Mouse (Mus musculus): ENCODE measurements around the gene 2010111I01Rik. TPM values are rescaled to one million over a fixed set of nuclear protein-coding genes. Genes with fewer than 3 reads are reported as not detected.

2010111I01Rik gene
- total RNA-seq, 1 experiment: 58.3 TPM

DNA sequence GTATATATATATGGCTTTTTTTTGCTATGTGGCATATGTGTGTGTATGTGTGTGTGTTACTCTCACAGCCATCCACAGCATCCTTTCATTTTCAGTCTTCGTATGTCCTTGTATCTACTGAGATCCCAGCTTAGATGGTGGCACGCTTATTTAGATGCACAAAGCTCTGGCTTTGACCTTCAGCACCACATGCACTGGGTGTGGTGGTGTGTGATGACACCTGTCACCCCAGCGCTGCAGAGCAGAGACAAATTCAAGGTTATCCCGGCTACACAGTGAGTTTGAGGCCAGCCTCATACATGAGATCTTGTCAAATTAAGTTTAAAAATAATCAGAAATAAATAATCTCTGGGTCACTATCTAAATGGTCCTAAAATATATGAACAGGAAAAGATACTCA lies 391.4 kb downstream of the 2010111I01Rik start:
- DNase-seq (ENCODE audit: low read depth, low spot score): no peak
- peak overlapping the region; percentile 38; the same call in 1 of the 2 replicates for H3K9ac ChIP-seq (ENCODE audit: insufficient read depth, low read depth, low read length, poor library complexity, severe bottlenecking)
- peaks cover 11 to 18% of the 10 kb centered on the region in 2 experiments; a peak in 3 of 4 replicates for H3K4me1 ChIP-seq (ENCODE audit: control insufficient read depth in 2 of 2, insufficient read depth in 2 of 2, low read length in 2 of 2, poor library complexity in 1 of 2)
- H3K4me3 ChIP-seq (ENCODE audit: insufficient read depth in 1 of 2, low read depth in 1 of 2, low read length in 2 of 2, poor library complexity in 1 of 2, severe bottlenecking in 1 of 2): no peak overlapping the region; a peak in 1 of 4 replicates
- no peak; the same call in 1 of the 2 replicates for TF ChIP-seq ZNF384 (IDR thresholded peaks at IDR 0.05; ENCODE audit: low read depth, low read length)
- no peak for TF ChIP-seq MAFK (IDR thresholded peaks at IDR 0.05; ENCODE audit: insufficient read depth, low read depth, low read length)
- no peak for TF ChIP-seq CHD2 (IDR thresholded peaks at IDR 0.05; ENCODE audit: low read depth, low read length)
- TF ChIP-seq HCFC1 (IDR thresholded peaks at IDR 0.05; ENCODE audit: borderline replicate concordance, insufficient read depth, low read length): no peak
- no peak for TF ChIP-seq ZC3H11A (IDR thresholded peaks at IDR 0.05; ENCODE audit: borderline replicate concordance, low read depth, low read length)
- no peaks in the 10 kb centered on the region for H3K9me3 ChIP-seq (ENCODE audit: control insufficient read depth, insufficient read depth, low read depth, low read length)
- in situ Hi-C loops (cut with MboI; ENCODE audit: low sequenced_read_pairs in 2 of 2, unreplicated experiment in 2 of 2): no loop called here
- no peaks in the 10 kb centered on the region for H3K36me3 ChIP-seq (ENCODE audit: control insufficient read depth, insufficient read depth, low read length, poor library complexity, severe bottlenecking)
- no peak overlapping the region for H3K27ac ChIP-seq (ENCODE audit: insufficient read depth, low read depth, low read length, poor library complexity, severe bottlenecking)

DNA sequence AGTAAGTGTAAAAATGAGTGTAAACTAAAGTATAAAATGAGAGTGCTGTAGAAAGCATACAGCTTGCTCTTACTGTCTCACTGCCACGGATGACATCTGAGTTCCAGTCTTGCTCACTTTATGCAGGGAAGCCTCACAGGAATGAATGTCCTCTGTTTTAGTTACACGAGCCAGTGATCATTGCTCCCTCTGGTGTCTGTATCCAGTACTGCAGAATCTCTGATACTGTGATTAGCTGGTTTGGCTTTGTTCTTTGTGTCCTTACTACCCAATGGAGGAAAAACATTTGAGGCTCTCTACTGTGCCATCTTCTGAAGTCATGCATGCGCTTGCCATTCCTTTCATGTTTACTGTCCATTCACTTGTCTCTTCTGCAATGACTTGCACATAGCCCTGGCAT lies 391.9 kb downstream of the 2010111I01Rik start:
- Histone ChIP-seq H3K27ac (ENCODE audit: insufficient read depth, low read depth, low read length, poor library complexity, severe bottlenecking) (no peak overlapping the region), H3K4me3 (ENCODE audit: insufficient read depth in 1 of 2, low read depth in 1 of 2, low read length in 2 of 2, poor library complexity in 1 of 2, severe bottlenecking in 1 of 2) (no peak overlapping the region; a peak in 1 of 4 replicates), H3K9me3 (ENCODE audit: control insufficient read depth, insufficient read depth, low read depth, low read length) (no peaks in the 10 kb centered on the region), H3K9ac (ENCODE audit: insufficient read depth, low read depth, low read length, poor library complexity, severe bottlenecking) (no peak overlapping the region), H3K4me1 (ENCODE audit: control insufficient read depth in 2 of 2, insufficient read depth in 2 of 2, low read length in 2 of 2, poor library complexity in 1 of 2) (peaks cover 8 to 17% of the 10 kb centered on the region in 2 experiments; a peak in 3 of 4 replicates), H3K36me3 (ENCODE audit: control insufficient read depth, insufficient read depth, low read length, poor library complexity, severe bottlenecking) (no peaks in the 10 kb centered on the region)
- peak; percentile 60; the same call in 1 of the 2 replicates for TF ChIP-seq ZC3H11A (IDR thresholded peaks at IDR 0.05; ENCODE audit: borderline replicate concordance, low read depth, low read length)
- no peak for TF ChIP-seq CHD2 (IDR thresholded peaks at IDR 0.05; ENCODE audit: low read depth, low read length)
- in situ Hi-C loops (cut with MboI; ENCODE audit: low sequenced_read_pairs in 2 of 2, unreplicated experiment in 2 of 2): no loop called here
- DNase-seq (ENCODE audit: low read depth, low spot score): peak; percentile 88

DNA sequence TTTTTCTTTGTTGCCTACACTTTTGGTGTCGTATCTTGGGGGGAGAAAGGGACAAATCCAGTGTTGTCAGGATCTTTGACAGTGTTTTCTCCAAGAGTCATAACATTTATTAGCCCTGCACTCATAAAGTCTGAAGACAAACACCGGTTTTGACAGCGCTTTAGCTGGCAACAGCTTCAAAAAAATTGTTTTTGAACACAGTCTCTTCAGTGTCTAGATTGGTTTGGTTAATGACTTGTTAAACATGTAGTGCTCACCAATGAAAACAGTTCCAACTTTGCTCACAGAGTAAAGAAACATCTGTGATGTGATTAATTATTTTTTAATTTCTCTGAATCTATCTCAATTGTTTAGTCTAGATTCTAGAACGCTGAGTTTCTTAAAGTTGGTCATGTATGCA lies 394.7 kb downstream of the 2010111I01Rik start:
- in situ Hi-C loops (cut with MboI; ENCODE audit: low sequenced_read_pairs in 2 of 2, unreplicated experiment in 2 of 2): no loop called here

DNA sequence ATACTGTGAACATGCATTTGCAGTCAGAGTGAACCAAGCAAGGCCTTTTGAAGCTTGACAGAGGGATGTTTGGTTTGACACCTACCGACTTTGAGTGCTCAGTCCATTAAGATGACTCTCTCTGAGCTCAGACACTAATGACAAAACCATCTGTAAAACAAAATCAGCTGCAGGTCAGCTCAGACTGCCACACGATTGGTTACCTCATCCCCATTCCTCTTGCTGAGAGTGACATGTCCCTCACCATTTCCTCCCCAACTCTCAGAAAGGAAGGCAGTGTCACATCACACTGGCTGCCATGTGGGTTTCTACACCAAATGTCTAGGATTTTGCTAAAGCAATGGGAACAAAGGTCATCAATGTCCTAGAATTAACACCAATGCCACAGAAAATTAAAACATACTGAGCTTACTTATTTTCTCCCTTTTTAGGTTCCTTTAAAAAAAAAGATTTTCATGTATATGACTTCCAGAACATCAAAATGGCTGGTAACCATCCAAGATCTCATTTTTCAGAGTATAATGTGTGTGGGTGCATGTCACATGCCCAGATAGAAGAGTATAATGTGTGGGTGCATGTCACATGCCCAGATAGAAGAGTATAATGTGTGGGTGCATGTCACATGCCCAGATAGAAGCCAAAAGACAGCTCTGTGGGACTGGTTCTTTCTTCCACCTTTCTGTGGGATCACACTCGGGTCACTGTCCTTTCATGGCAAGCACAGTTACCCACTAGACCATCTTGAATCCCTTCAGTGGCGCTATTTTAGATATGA lies 395.6 kb downstream of the 2010111I01Rik start:
- Histone ChIP-seq H3K9ac (ENCODE audit: insufficient read depth, low read depth, low read length, poor library complexity, severe bottlenecking) (no peak overlapping the region), H3K4me3 (ENCODE audit: insufficient read depth in 1 of 2, low read depth in 1 of 2, low read length in 2 of 2, poor library complexity in 1 of 2, severe bottlenecking in 1 of 2) (no peak overlapping the region), H3K4me1 (ENCODE audit: control insufficient read depth in 2 of 2, insufficient read depth in 2 of 2, low read length in 2 of 2, poor library complexity in 1 of 2) (peaks cover 2 to 4% of the 10 kb centered on the region in 2 experiments; a peak in 2 of 4 replicates), H3K27ac (ENCODE audit: insufficient read depth, low read depth, low read length, poor library complexity, severe bottlenecking) (no peak overlapping the region), H3K9me3 (ENCODE audit: control insufficient read depth, insufficient read depth, low read depth, low read length) (no peaks in the 10 kb centered on the region), H3K36me3 (ENCODE audit: control insufficient read depth, insufficient read depth, low read length, poor library complexity, severe bottlenecking) (no peaks in the 10 kb centered on the region)
- no peak for DNase-seq (ENCODE audit: low read depth, low spot score)
- TF ChIP-seq MAFK (IDR thresholded peaks at IDR 0.05; ENCODE audit: insufficient read depth, low read depth, low read length) (no peak), ZC3H11A (IDR thresholded peaks at IDR 0.05; ENCODE audit: borderline replicate concordance, low read depth, low read length) (no peak), ZNF384 (IDR thresholded peaks at IDR 0.05; ENCODE audit: low read depth, low read length) (no peak)
- in situ Hi-C loops (cut with MboI; ENCODE audit: low sequenced_read_pairs in 2 of 2, unreplicated experiment in 2 of 2): no loop called here

More for the DNA sequence above, 394.7 kb downstream of the 2010111I01Rik start:
- H3K9ac ChIP-seq (ENCODE audit: insufficient read depth, low read depth, low read length, poor library complexity, severe bottlenecking): no peak overlapping the region
- H3K9me3 ChIP-seq (ENCODE audit: control insufficient read depth, insufficient read depth, low read depth, low read length): no peaks in the 10 kb centered on the region
- H3K4me1 ChIP-seq (ENCODE audit: control insufficient read depth in 2 of 2, insufficient read depth in 2 of 2, low read length in 2 of 2, poor library complexity in 1 of 2): peaks cover 2 to 10% of the 10 kb centered on the region in 2 experiments; a peak in 3 of 4 replicates
- no peak overlapping the region for H3K27ac ChIP-seq (ENCODE audit: insufficient read depth, low read depth, low read length, poor library complexity, severe bottlenecking)
- H3K4me3 ChIP-seq (ENCODE audit: insufficient read depth in 1 of 2, low read depth in 1 of 2, low read length in 2 of 2, poor library complexity in 1 of 2, severe bottlenecking in 1 of 2): no peak overlapping the region
- TF ChIP-seq CHD2 (IDR thresholded peaks at IDR 0.05; ENCODE audit: low read depth, low read length) (no peak), HCFC1 (IDR thresholded peaks at IDR 0.05; ENCODE audit: borderline replicate concordance, insufficient read depth, low read length) (no peak), MAFK (IDR thresholded peaks at IDR 0.05; ENCODE audit: insufficient read depth, low read depth, low read length) (no peak), ZC3H11A (IDR thresholded peaks at IDR 0.05; ENCODE audit: borderline replicate concordance, low read depth, low read length) (no peak), ZNF384 (IDR thresholded peaks at IDR 0.05; ENCODE audit: low read depth, low read length) (no peak)
- DNase-seq (ENCODE audit: low read depth, low spot score): no peak
- H3K36me3 ChIP-seq (ENCODE audit: control insufficient read depth, insufficient read depth, low read length, poor library complexity, severe bottlenecking): no peaks in the 10 kb centered on the region
